Mouse (Mus musculus) layer of hippocampus, postnatal 25 days (tissue): Measurements from ENCODE around the gene Borcs6. TPM values are rescaled to one million over a fixed set of nuclear protein-coding genes. Genes with fewer than 3 reads are reported as not detected.

Experiments used
- DNase-seq, 2 experiments: peaks; one replicate each; pipeline ENCODE4 v3.0.0; 2022; ENCODE audit warnings: mixed read lengths in 2 of 2, low spot score in 1 of 2; ENCODE audit errors: extremely low spot score in 1 of 2
- total RNA-seq, 2 experiments: library from RNA; stranded (reverse); gene quantifications; 2 replicates each; pipeline ENCODE4 v1.2.3; 2021

Borcs6 gene
- total RNA-seq, 2 experiments from 2014 or later = 27.4 to 31.4 TPM

GRCm38 (mm10) chr11:69099177-69099914, 39.8 kb downstream of the Borcs6 start:
- DNase-seq = peak in 1 of 2 experiments; percentile 58

- peak; percentile 84 to 87 for DNase-seq
Measured at GRCm38 (mm10) chr11:69099915-69100345, 40.4 kb downstream of the Borcs6 start.

GRCm38 (mm10) chr11:69100639-69101360, 41.3 kb downstream of the Borcs6 start:
- DNase-seq = peak in 1 of 2 experiments; percentile 5

GRCm38 (mm10) chr11:69101604-69102402, 42.3 kb downstream of the Borcs6 start:
- DNase-seq = peak in 1 of 2 experiments; percentile 7

GRCm38 (mm10) chr11:69102403-69102725, 42.8 kb downstream of the Borcs6 start:
- no peak for DNase-seq

- DNase-seq = peak in 1 of 2 experiments; percentile 4
Measured at GRCm38 (mm10) chr11:69103121-69103520, 43.6 kb downstream of the Borcs6 start.

- peak in 1 of 2 experiments; percentile 6 for DNase-seq
Measured at GRCm38 (mm10) chr11:69103531-69104435, 44.3 kb downstream of the Borcs6 start.

- no peak for DNase-seq
Measured at GRCm38 (mm10) chr11:69104487-69104886, 45.0 kb downstream of the Borcs6 start.

GRCm38 (mm10) chr11:69105227-69105626, 45.7 kb downstream of the Borcs6 start:
- no peak for DNase-seq

GRCm38 (mm10) chr11:69105796-69106195, 46.3 kb downstream of the Borcs6 start:
- peak in 1 of 2 experiments; percentile 3 for DNase-seq

GRCm38 (mm10) chr11:69106299-69106698, 46.8 kb downstream of the Borcs6 start:
- DNase-seq = no peak

- DNase-seq = no peak
Measured at GRCm38 (mm10) chr11:69106842-69107241, 47.3 kb downstream of the Borcs6 start.

- DNase-seq = no peak
Measured at GRCm38 (mm10) chr11:69107676-69108075, 48.2 kb downstream of the Borcs6 start.

- no peak for DNase-seq
Measured at GRCm38 (mm10) chr11:69108223-69108622, 48.7 kb downstream of the Borcs6 start.

- DNase-seq = no peak
Measured at GRCm38 (mm10) chr11:69109032-69109900, 49.7 kb downstream of the Borcs6 start.

GRCm38 (mm10) chr11:69110319-69111046, 51.0 kb downstream of the Borcs6 start:
- peak; percentile 98 for DNase-seq
